Mouse (Mus musculus) kidney, embryonic 16.5 days (tissue): ENCODE data around the gene A930009A15Rik. TPM values are rescaled to one million over a fixed set of nuclear protein-coding genes. Genes with fewer than 3 reads are reported as not detected.
A peak's percentile ranks its signal among the peaks of the same experiment; 100 is the strongest.

Experiments
- ATAC-seq: fragments of 200-750 bp; cut with Nextera tagmentation; 2 replicates; pipeline ENCODE4 v1.8.0; 2017; ENCODE audit warnings: moderate TSS enrichment; ENCODE audit not compliant: low FRiP score, low TSS enrichment
- H3K27ac ChIP-seq: fragments of 300-500 bp; sonication (generic); 2 replicates; pipeline ENCODE4 v1.5.1; 2014; ENCODE audit warnings: low read length
- H3K27me3 ChIP-seq: fragments of 300-500 bp; sonication (generic); 2 replicates; pipeline ENCODE4 v1.6.1; 2014; ENCODE audit warnings: low read length, control low read depth, mixed read lengths; ENCODE audit not compliant: insufficient read depth
- H3K36me3 ChIP-seq: fragments of 300-500 bp; sonication (generic); 2 replicates; pipeline ENCODE4 v1.6.1; 2014; ENCODE audit warnings: low read length, control low read depth, mixed read lengths; ENCODE audit not compliant: insufficient read depth
- H3K4me1 ChIP-seq: fragments of 300-500 bp; sonication (generic); 2 replicates; pipeline ENCODE4 v1.6.1; 2014; ENCODE audit warnings: low read length, control low read depth, mixed read lengths; ENCODE audit not compliant: insufficient read depth
- H3K4me2 ChIP-seq: fragments of 300-500 bp; sonication (generic); replicated peaks from 2 replicates; pipeline ENCODE4 v1.6.1; 2014; ENCODE audit warnings: low read depth, low read length
- H3K4me3 ChIP-seq: fragments of 300-500 bp; sonication (generic); 2 replicates; pipeline ENCODE4 v1.5.1; 2014; ENCODE audit warnings: mild to moderate bottlenecking, low read length
- H3K9ac ChIP-seq: fragments of 300-500 bp; sonication (generic); replicated peaks from 2 replicates; pipeline ENCODE4 v1.6.1; 2014; ENCODE audit warnings: low read length
- H3K9me3 ChIP-seq: fragments of 300-500 bp; sonication (generic); 2 replicates; pipeline ENCODE4 v1.6.1; 2016; ENCODE audit warnings: low read length, control low read depth
- WGBS: fragments of 180-500 bp; shearing (Covaris S2); extraction: QIAGEN DNeasy Blood & Tissue Kit; methylation state at CpG from one replicate; pipeline ENCODE4 v1.1.7; 2014; 5-methylcytosine and 5-hydroxymethylcytosine counted together
- polyA plus RNA-seq: library from polyadenylated mRNA; unstranded; fragments of >200 nt; fragmentation: Nextera tagmentation; extraction: Ambion mirVana; gene quantifications from 2 replicates; pipeline ENCODE4 v1.2.1, GENCODE M21; 2015

A930009A15Rik gene
- polyA plus RNA-seq, 1 experiment from 2014 or later = not detected

GRCm38 (mm10) chr10:115571734-115572440 is 2.1 kb downstream of the A930009A15Rik start:
- no peak overlapping the region for H3K27ac ChIP-seq
- WGBS = 45% methylated on average over 3 of the region's 3 CpGs
- peaks cover 17% of the 10 kb centered on the region for H3K4me1 ChIP-seq
- no peak overlapping the region for H3K9ac ChIP-seq
- H3K36me3 ChIP-seq = no peaks in the 10 kb centered on the region
- peak; percentile 46; the same call in 1 of the 2 replicates for ATAC-seq
- H3K4me2 ChIP-seq = no peak overlapping the region
- H3K27me3 ChIP-seq = no peaks in the 10 kb centered on the region
- H3K4me3 ChIP-seq = no peak overlapping the region
- 0 out of 2 replicates have a peak, but pooled peaks cover 3% of the 10 kb centered on the region for H3K9me3 ChIP-seq

GRCm38 (mm10) chr10:115579076-115579475 is 9.3 kb downstream of the A930009A15Rik start:
- no peak; the same call in 1 of the 2 replicates for ATAC-seq
- Histone ChIP-seq H3K4me3 (no peak overlapping the region), H3K36me3 (no peaks in the 10 kb centered on the region), H3K4me2 (no peak overlapping the region), H3K9ac (no peak overlapping the region), H3K9me3 (no peaks in the 10 kb centered on the region), H3K27ac (no peak overlapping the region), H3K27me3 (peaks cover 5% of the 10 kb centered on the region; the same call in 1 of the 2 replicates), H3K4me1 (peaks cover 3% of the 10 kb centered on the region; the same call in 1 of the 2 replicates)
- WGBS = 72% methylated on average over 7 of the region's 7 CpGs

GRCm38 (mm10) chr10:115579494-115579893 is 9.7 kb downstream of the A930009A15Rik start:
- H3K4me1 ChIP-seq = peaks cover 3% of the 10 kb centered on the region; the same call in 1 of the 2 replicates
- no peaks in the 10 kb centered on the region for H3K9me3 ChIP-seq
- H3K36me3 ChIP-seq = no peaks in the 10 kb centered on the region
- no peak overlapping the region for H3K27ac ChIP-seq
- peaks cover 7% of the 10 kb centered on the region; the same call in 1 of the 2 replicates for H3K27me3 ChIP-seq
- no peak overlapping the region for H3K4me2 ChIP-seq
- no peak overlapping the region for H3K9ac ChIP-seq
- peak; percentile 57; the same call in 1 of the 2 replicates for ATAC-seq
- WGBS = 22% methylated on average over 7 of the region's 7 CpGs
- no peak overlapping the region for H3K4me3 ChIP-seq

GRCm38 (mm10) chr10:115581971-115582370 is 12.2 kb downstream of the A930009A15Rik start:
- no peak overlapping the region for H3K27ac ChIP-seq
- H3K9ac ChIP-seq = no peak overlapping the region
- no peak overlapping the region for H3K4me3 ChIP-seq
- H3K4me2 ChIP-seq = no peak overlapping the region
- no peaks in the 10 kb centered on the region for H3K9me3 ChIP-seq
- 88% methylated on average over 9 of the region's 9 CpGs for WGBS
- no peak for ATAC-seq
- peaks cover 23% of the 10 kb centered on the region for H3K4me1 ChIP-seq
- H3K36me3 ChIP-seq = no peaks in the 10 kb centered on the region
- H3K27me3 ChIP-seq = peaks cover 26% of the 10 kb centered on the region; the same call in 1 of the 2 replicates

GRCm38 (mm10) chr10:115583071-115583470 is 13.3 kb downstream of the A930009A15Rik start:
- no peak overlapping the region for H3K9ac ChIP-seq
- H3K9me3 ChIP-seq = no peaks in the 10 kb centered on the region
- 83% methylated on average over 3 of the region's 3 CpGs for WGBS
- no peak overlapping the region for H3K27ac ChIP-seq
- H3K36me3 ChIP-seq = no peaks in the 10 kb centered on the region
- peaks cover 31% of the 10 kb centered on the region for H3K4me1 ChIP-seq
- no peak overlapping the region for H3K4me2 ChIP-seq
- no peak overlapping the region for H3K4me3 ChIP-seq
- peaks cover 36% of the 10 kb centered on the region for H3K27me3 ChIP-seq
- ATAC-seq = no peak

GRCm38 (mm10) chr10:115584656-115585055 is 14.9 kb downstream of the A930009A15Rik start:
- 23% methylated on average over 12 of the region's 14 CpGs for WGBS

GRCm38 (mm10) chr10:115585491-115586245 is 15.9 kb downstream of the A930009A15Rik start:
- Histone ChIP-seq H3K27me3 (peaks cover 50% of the 10 kb centered on the region), H3K4me3 (peak overlapping the region; percentile 58), H3K4me2 (peak overlapping the region; percentile 91), H3K9me3 (no peaks in the 10 kb centered on the region), H3K36me3 (no peaks in the 10 kb centered on the region), H3K27ac (no peak overlapping the region), H3K9ac (peak overlapping the region; percentile 4; the same call in 1 of the 2 replicates), H3K4me1 (peaks cover 30% of the 10 kb centered on the region)
- WGBS = under 1% methylated on average over 21 of the region's 21 CpGs
- ATAC-seq = no peak

More at GRCm38 (mm10) chr10:115584656-115585055, 14.9 kb downstream of the A930009A15Rik start:
- Histone ChIP-seq H3K27ac (no peak overlapping the region), H3K27me3 (peaks cover 50% of the 10 kb centered on the region), H3K36me3 (no peaks in the 10 kb centered on the region), H3K4me2 (peak overlapping the region; percentile 91; the same call in 1 of the 2 replicates), H3K4me3 (no peak overlapping the region; the same call in 1 of the 2 replicates), H3K4me1 (peaks cover 32% of the 10 kb centered on the region), H3K9me3 (no peaks in the 10 kb centered on the region), H3K9ac (no peak overlapping the region)
- ATAC-seq = no peak

- peak overlapping the region; percentile 91 for H3K4me2 ChIP-seq
- H3K9ac ChIP-seq = peak overlapping the region; percentile 54
- no peaks in the 10 kb centered on the region for H3K36me3 ChIP-seq
- H3K4me3 ChIP-seq = peak overlapping the region; percentile 58
- under 1% methylated on average over 41 of the region's 41 CpGs for WGBS
- H3K9me3 ChIP-seq = no peaks in the 10 kb centered on the region
- H3K27me3 ChIP-seq = peaks cover 50% of the 10 kb centered on the region
- H3K27ac ChIP-seq = peak overlapping the region; percentile 34; the same call in 1 of the 2 replicates
- peak; percentile 87 for ATAC-seq
- H3K4me1 ChIP-seq = peaks cover 30% of the 10 kb centered on the region
Observed at GRCm38 (mm10) chr10:115586246-115587231, 16.8 kb downstream of the A930009A15Rik start.
